Mouse (Mus musculus): ENCODE results near the gene Olfr229.
"Not testable (repeated sequence)": the region's sequence is repeated elsewhere in the genome, so short reads cannot be mapped to it uniquely, and the experiment has no call there.

- not testable (repeated sequence) for TF ChIP-seq CTCF (IDR thresholded peaks at IDR 0.05; ENCODE audit: borderline replicate concordance, insufficient read depth, low read length); POLR2A (IDR thresholded peaks at IDR 0.05; ENCODE audit: low read depth, low read length)
These were observed 21.7 kb downstream of the Olfr229 start for GRCm38 (mm10) chr9:39928837-39929236.
